Mouse (Mus musculus) lung, postnatal 0 days (tissue): ENCODE results near the gene Fhad1.
A peak's percentile ranks its signal among the peaks of the same experiment; 100 is the strongest.

Experiments used
- CTCF ChIP-seq: IDR thresholded peaks from 2 replicates; pipeline ENCODE4 v1.5.1; 2016; ENCODE audit warnings: antibody characterized with exemption, mild to moderate bottlenecking
- EP300 ChIP-seq: IDR thresholded peaks from 2 replicates; pipeline ENCODE4 v1.6.1; 2016; ENCODE audit warnings: antibody characterized with exemption, mild to moderate bottlenecking, control low read depth

DNA sequence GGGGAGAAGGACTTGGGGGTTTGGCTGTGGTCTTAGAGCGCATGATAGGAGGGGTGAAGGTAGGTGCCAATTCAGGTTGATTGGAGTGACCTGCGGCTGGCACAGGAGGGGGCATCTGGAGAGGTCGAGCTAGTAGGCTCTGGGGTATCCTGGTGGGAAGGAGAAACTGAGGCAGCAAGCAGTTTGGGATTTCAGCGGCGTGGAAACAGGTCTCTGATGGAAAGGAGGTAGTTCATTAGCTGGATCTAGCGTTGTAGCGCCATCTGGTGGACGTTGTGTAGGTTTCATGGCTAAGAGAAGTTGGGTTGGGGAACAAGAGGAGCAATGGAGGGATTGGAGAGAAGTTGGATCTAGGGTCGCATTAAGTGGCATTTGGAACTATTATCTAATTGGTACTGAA is 161.4 kb downstream of the Fhad1 start:
- TF ChIP-seq CTCF (peak; percentile 87), EP300 (no peak)
